Mouse (Mus musculus) testis, adult 2 months (tissue): ENCODE data around the gene Mov10. TPM values are rescaled to one million over a fixed set of nuclear protein-coding genes. Genes with fewer than 3 reads are reported as not detected.
"Not testable (repeated sequence)": the region's sequence is repeated elsewhere in the genome, so short reads cannot be mapped to it uniquely, and the experiment has no call there.

ENCODE experiments used
- H3K27ac ChIP-seq: fragments of 200-500 bp; 2 replicates; pipeline ENCODE4 v1.5.1; 2012; ENCODE audit warnings: low read depth, low read length; ENCODE audit not compliant: control insufficient read depth, insufficient read depth
- H3K27me3 ChIP-seq: fragments of 200-500 bp; 2 replicates; pipeline ENCODE4 v1.6.1; 2012; ENCODE audit warnings: mild to moderate bottlenecking, low read length, moderate library complexity; ENCODE audit not compliant: control insufficient read depth, insufficient read depth
- H3K36me3 ChIP-seq: fragments of 200-500 bp; 2 replicates; pipeline ENCODE4 v1.6.1; 2012; ENCODE audit warnings: mild to moderate bottlenecking, low read length; ENCODE audit not compliant: control insufficient read depth, insufficient read depth
- H3K4me1 ChIP-seq: fragments of 200-500 bp; 2 replicates; pipeline ENCODE4 v1.6.1; 2012; ENCODE audit warnings: low read length; ENCODE audit not compliant: control insufficient read depth, insufficient read depth
- H3K4me3 ChIP-seq: fragments of 200-500 bp; 2 replicates; pipeline ENCODE4 v1.5.1; 2012; ENCODE audit warnings: low read depth, mild to moderate bottlenecking, low read length, moderate library complexity, mixed read lengths; ENCODE audit not compliant: control insufficient read depth
- CTCF ChIP-seq: fragments of 200-500 bp; IDR thresholded peaks from 2 replicates; pipeline ENCODE4 v1.5.1; 2012; ENCODE audit warnings: low read depth, mild to moderate bottlenecking, inconsistent platforms, low read length, moderate library complexity; ENCODE audit not compliant: control insufficient read depth, insufficient read depth, insufficient replicate concordance
- POLR2A ChIP-seq: fragments of 200-500 bp; IDR thresholded peaks from 2 replicates; pipeline ENCODE4 v1.6.1; 2012; ENCODE audit warnings: low read depth, mild to moderate bottlenecking, inconsistent platforms, low read length, moderate library complexity; ENCODE audit not compliant: control insufficient read depth
- polyA plus RNA-seq: library from polyadenylated mRNA; depleted of rRNA; stranded (reverse); fragments of >200 nt; gene quantifications from 2 replicates; pipeline ENCODE4 v1.2.3, GENCODE M21; 2012; rRNA removed

Gene Mov10
- 8.7 and 9.4 TPM in 2 replicates for polyA plus RNA-seq

DNA sequence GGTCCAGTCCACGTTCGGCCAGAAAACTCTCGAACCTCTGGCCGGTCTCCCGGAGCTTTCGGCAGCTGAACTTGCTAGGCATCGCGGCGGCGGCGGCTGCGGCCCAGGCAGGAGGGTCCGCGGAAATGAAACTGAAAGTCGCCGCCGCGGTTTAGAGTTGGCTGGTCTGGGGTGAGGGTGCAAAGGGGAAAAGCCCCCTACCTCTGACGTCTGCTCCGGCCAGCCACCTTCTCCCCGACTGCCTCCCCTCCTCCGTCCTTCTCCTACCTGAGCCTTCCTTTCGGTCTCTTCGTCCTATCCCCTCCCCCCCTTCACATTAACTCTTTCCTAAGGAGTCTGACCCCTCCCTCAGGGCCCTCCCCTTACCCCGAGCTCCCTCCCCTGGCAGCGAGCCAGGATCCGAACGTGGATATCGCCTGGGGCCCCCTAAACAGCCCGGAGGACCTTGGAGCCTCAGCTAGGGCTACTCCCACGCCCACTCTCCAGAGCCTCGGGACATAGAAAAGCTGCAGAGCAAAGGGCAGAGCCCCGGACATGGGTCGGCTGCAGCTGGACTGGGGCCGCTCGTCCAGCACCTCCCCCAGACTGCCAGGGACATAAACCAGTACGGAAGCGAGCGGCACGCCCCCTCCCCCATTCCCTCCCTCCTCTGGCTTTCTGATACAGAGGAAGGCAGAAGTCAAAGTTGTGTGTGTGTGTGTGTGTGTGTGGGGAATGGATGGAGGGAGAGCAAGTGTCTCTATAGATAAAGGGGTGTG is at the start of gene Mov10:
Gene Mov10, minus strand, starts transcription at position 573 of the 758 bp plus-strand sequence.
- H3K27me3 ChIP-seq = no peaks in the 10 kb centered on the region
- peaks cover 16% of the 10 kb centered on the region for H3K4me1 ChIP-seq
- TF ChIP-seq CTCF (no peak), POLR2A (no peak; the same call in 1 of the 2 replicates)
- peak within 1 kb of the TSS; percentile 91 for H3K4me3 ChIP-seq
- H3K27ac ChIP-seq = peak within 1 kb of the TSS; percentile 89
- peaks cover 1% of the 10 kb centered on the region; the same call in 1 of the 2 replicates for H3K36me3 ChIP-seq

DNA sequence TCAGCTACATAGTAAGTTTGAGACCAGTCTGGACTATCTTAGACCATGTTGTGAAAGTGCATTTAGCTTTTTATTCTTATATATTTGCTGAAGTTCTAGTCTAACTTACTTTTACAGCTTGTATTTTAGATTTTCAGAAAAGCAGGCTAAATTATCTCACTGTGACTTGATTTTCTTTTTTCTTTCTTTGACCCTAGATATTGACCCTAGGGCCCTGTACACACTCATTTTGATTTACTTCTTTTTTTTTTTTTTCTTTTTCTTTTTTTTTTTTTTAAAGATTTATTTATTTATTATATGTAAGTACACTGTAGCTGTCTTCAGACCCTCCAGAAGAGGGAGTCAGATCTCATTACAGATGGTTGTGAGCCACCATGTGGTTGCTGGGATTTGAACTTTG is 48.3 kb upstream of the Mov10 start:
- not testable (repeated sequence) for H3K4me3 ChIP-seq, H3K36me3 ChIP-seq, H3K4me1 ChIP-seq, H3K27ac ChIP-seq, H3K27me3 ChIP-seq

DNA sequence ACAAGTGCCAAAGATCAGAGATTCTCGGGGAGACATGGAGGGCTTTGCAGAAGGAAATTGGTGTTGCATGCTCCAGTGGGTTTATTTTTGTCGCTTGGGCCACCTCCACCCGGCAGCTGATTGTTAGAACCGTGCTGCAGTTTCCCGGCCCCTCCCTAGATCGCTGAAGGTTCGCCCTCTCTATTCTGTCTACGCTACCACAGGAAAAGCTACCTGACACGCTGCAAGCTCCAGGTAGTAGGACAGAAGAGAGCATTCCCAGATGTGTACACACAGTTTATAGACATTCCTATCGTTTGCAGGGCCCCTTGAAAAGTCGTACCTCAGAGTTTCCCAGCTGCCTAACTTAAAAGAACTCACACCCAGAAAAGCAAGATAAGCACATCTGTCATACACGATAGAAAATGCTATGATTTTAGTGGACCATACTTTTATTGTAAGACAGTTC is 47.0 kb upstream of the Mov10 start:
- TF ChIP-seq POLR2A (no peak), CTCF (no peak)
- Histone ChIP-seq H3K36me3 (no peaks in the 10 kb centered on the region), H3K4me3 (peak overlapping the region; percentile 99), H3K27ac (peak overlapping the region; percentile 97), H3K4me1 (peaks cover 3% of the 10 kb centered on the region), H3K27me3 (no peaks in the 10 kb centered on the region)

DNA sequence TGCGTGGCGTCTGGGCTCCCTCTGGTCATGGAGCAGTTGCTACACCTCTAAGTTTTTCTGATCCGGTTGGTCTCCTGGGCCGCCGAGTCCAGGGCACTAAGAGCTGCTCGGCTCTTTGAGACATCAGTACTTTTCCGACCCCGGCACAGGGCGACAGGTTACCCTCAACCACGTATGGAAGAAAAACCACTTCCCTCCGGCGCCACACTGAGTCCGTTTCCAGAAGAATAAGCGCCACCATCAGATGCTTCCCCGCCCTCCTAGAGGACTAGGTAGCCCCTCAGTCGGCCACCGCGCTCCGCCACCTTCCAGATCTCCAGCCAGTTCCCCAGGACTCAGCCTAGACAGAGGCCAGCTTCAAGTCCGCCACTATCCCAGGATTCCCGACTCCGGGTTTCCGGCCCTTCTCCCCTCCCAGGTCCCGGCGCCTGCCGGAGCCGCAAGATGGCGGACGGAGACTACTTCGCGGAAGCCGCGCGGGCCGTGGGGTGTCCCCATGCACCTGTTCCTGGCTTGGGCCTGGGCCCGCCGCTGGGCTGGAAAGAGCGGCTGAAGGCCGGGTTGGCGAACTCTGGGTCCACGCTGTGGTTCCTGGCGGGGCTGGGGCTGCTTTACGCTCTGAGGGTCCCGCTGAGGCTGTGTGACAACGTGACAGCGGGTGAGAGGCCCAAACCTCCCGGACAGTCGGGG is 46.4 kb upstream of the Mov10 start:
- TF ChIP-seq CTCF = no peak
- peak; percentile 72 for TF ChIP-seq POLR2A
- H3K27me3 ChIP-seq = no peaks in the 10 kb centered on the region
- H3K4me3 ChIP-seq = peak overlapping the region; percentile 99
- H3K4me1 ChIP-seq = peaks cover 3% of the 10 kb centered on the region
- H3K36me3 ChIP-seq = no peaks in the 10 kb centered on the region
- H3K27ac ChIP-seq = peak overlapping the region; percentile 97

DNA sequence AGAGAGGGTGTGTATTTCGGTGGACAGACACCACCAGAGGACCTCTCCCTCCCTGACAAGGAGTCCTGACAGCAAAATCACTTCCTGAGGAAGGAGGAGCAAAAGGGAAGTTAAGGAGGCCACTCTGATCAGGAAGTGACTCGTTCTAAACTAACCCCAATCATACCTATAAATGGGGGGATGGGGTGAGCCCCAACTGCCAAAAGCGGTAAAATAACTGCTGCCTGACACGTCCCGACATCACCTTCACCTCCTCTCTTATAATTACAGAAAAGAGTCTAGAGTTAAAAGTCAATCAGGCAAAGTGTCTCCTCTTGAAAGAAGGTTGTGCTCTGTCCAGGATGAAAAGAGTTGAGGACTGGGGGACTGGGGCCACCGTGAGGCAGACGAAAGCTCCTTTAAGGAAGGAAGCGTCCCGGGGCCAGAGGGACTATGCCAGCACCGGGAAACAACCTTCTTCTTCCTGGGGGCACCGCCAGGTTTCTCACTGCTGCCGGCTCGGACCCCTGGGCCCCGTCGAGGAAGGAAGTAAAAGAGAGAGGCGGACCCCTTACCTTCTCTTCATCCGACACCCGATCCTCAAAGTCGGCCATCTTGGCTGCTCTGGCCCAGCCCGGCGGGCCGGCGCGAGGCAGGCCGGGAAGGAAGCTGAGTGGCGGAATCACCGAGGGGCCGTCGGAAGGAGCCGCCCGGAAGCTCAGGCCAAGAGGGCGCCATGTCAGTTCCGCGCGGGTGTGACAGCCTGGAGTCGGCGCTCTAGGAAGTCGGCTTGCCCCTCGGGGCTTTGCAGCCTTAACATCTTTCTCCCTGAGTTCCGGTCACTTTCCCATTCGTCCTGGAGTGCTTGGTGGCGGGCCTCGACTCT is 45.7 kb upstream of the Mov10 start, which contains the start of the genes St7l and Capza1:
Gene St7l, plus strand, starts transcription at position 220 of the 865 bp plus-strand sequence.
Gene Capza1, minus strand, starts transcription at position 720 of the 865 bp plus-strand sequence.
- no peaks in the 10 kb centered on the region for H3K36me3 ChIP-seq
- peaks cover 3% of the 10 kb centered on the region for H3K4me1 ChIP-seq
- TF ChIP-seq POLR2A (peak; percentile 85), CTCF (no peak)
- H3K27me3 ChIP-seq = no peaks in the 10 kb centered on the region
- H3K4me3 ChIP-seq = peak within 1 kb of the TSS; percentile 99
- peak within 1 kb of the TSS; percentile 97 for H3K27ac ChIP-seq

DNA sequence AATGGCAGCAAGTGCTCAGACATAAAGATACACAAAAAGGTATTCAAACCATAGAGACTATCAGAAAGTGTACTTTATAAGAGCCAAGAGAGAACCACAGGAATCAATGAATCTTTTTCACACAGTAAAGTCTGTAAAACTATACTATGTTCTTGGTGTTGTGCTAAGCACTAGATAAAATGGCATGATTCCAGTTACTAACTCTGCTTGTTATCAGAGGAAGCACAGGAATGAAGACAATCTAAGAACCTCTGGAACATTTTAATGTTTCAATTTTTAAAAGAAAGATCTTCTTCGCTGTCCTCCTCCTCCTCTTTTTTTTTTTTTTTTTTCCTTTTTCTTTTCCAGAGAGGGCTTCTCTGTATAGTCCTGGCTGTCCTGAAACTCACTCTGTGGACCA is 40.2 kb upstream of the Mov10 start:
- no peaks in the 10 kb centered on the region for H3K27me3 ChIP-seq
- no peak overlapping the region for H3K27ac ChIP-seq
- no peaks in the 10 kb centered on the region for H3K36me3 ChIP-seq
- H3K4me1 ChIP-seq = no peaks in the 10 kb centered on the region
- TF ChIP-seq CTCF (no peak), POLR2A (no peak)
- H3K4me3 ChIP-seq = no peak overlapping the region

DNA sequence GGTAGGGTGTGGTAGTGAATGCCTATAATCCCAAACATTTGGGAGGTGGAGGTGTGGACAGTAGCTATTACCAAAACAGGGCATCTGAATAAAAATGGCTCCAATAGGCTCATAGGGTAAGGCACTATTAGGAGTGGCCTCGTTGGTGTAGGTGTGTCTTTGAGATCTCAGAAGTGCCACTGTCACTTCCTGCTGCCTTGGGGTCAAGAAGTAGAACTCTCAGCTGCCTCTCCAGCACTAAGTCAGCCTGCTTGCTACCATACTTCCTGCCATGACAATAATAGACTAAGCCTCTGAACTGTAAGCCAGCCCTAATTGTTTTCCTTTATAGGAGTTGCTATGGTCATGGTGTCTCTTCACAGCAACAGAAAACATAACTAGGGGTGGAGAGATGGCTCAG is 37.7 kb upstream of the Mov10 start:
- no peaks in the 10 kb centered on the region for H3K4me1 ChIP-seq
- no peak overlapping the region for H3K4me3 ChIP-seq
- no peaks in the 10 kb centered on the region for H3K36me3 ChIP-seq
- H3K27ac ChIP-seq = no peak overlapping the region
- H3K27me3 ChIP-seq = no peaks in the 10 kb centered on the region
- TF ChIP-seq CTCF = no peak
- no peak for TF ChIP-seq POLR2A
